Mouse (Mus musculus): Measurements from ENCODE around the gene Anapc2.
"Not testable (repeated sequence)": the region's sequence is repeated elsewhere in the genome, so short reads cannot be mapped to it uniquely, and the experiment has no call there.

Gene Anapc2

GRCm38 (mm10) chr2:25240723-25241437, 31.4 kb upstream of the Anapc2 start:
- DNase-seq (ENCODE audit: low read depth, low spot score): no peak

DNA sequence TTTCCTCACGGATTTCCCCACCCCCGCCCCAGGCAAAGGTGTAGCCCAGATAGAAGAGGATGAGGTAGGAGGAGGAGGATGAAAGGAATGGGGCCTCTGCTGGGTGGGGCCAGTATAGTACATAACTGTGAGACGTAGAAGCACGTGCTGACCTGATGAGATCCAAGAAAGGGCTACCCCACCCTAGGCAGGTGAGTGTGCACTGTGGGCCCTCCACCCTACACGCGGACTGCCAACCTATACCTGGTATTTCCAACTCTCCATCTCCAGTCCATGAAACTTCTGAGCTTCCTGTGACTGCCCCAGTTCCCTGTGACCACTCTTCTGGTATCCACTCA, 30.9 kb upstream of the Anapc2 start:
- no peak for DNase-seq (ENCODE audit: low read depth, low spot score)

GRCm38 (mm10) chr2:25242101-25242506, 30.2 kb upstream of the Anapc2 start, which contains the start of the genes Rnf208 and Cysrt1:
TSS of gene Rnf208 (plus strand) at chr2:25242255.
TSS of gene Cysrt1 (minus strand) at chr2:25242452.
- no peak for DNase-seq (ENCODE audit: low read depth, low spot score)

GRCm38 (mm10) chr2:25243342-25243741, 28.9 kb upstream of the Anapc2 start:
- DNase-seq (ENCODE audit: low read depth, low spot score): no peak

DNA sequence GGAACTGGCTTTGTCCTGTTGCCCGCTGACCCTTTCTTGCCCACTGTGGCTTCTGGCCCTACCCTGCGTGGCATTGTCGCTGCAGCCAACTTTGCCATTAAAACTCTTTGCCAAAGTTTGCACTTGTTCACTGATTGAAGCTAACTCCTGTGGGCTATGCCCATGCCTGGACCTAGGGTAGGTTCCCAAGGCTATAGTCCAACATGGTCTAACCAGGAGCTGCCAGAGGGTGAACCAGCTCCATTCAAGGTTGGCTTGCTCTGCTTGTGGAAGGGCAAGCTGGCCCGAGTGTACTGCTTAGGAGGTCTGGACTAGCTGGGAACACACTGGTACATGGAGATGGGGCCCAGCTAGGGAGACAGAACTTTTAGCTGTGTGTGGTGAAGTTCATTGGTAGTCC, 28.1 kb upstream of the Anapc2 start:
- DNase-seq (ENCODE audit: low read depth, low spot score): no peak

GRCm38 (mm10) chr2:25246183-25247072, 25.9 kb upstream of the Anapc2 start, which contains the start of gene AL732309.1:
TSS of gene AL732309.1 (minus strand) at chr2:25246863.
- DNase-seq (ENCODE audit: low read depth, low spot score): no peak

GRCm38 (mm10) chr2:25252331-25252730, 19.9 kb upstream of the Anapc2 start:
- DNase-seq (ENCODE audit: low read depth, low spot score): peak; percentile 40

GRCm38 (mm10) chr2:25255284-25255779, 16.9 kb upstream of the Anapc2 start, which contains the start of gene Tmem203:
TSS of gene Tmem203 (plus strand) at chr2:25255439.
- peak; percentile 90 for DNase-seq (ENCODE audit: low read depth, low spot score)

GRCm38 (mm10) chr2:25256443-25257109, 15.7 kb upstream of the Anapc2 start:
- peak; percentile 75 for DNase-seq (ENCODE audit: low read depth, low spot score)

DNA sequence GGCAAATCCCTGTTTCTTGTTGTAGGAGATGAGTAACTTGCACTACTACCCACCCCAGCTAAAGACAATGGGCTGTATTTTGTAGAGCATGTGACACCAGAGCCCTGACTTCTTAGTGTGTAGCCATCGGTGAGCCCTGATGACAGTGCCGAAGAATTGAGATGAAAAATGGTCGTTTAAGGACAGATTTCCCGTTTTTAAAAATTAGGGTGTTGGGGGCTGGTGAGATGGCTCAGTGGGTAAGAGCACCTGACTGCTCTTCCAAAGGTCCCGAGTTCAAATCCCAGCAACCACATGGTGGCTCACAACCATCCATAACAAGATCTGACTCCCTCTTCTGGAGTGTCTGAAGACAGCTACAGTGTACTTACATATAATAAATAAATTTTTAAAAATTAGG, 15.0 kb upstream of the Anapc2 start:
- DNase-seq (ENCODE audit: low read depth, low spot score): not testable (repeated sequence)

- no peak for DNase-seq (ENCODE audit: low read depth, low spot score)
These were observed 13.4 kb upstream of the Anapc2 start for GRCm38 (mm10) chr2:25258887-25259286.

DNA sequence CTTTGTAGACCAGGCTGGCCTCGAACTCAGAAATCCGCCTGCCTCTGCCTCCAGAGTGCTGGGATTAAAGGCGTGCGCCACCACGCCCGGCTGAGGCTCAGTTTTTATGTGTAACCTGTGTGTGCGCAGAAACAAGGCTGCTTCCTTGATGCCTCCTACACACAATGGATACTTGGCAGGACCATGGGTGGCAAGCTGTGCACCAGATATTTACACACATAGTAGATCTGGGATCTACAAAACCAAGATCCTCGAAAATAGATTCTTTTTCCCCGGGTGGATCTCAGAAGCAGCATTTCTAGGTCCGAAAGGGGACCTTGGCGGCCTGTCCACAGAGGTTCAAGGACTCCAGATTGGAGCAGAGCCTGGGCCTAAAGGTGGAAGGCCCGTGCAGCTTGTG, 10.4 kb upstream of the Anapc2 start:
- no peak for DNase-seq (ENCODE audit: low read depth, low spot score)

GRCm38 (mm10) chr2:25262291-25262767, 9.9 kb upstream of the Anapc2 start, which contains the start of gene Tprn:
TSS of gene Tprn (plus strand) at chr2:25262618.
- DNase-seq (ENCODE audit: low read depth, low spot score): peak; percentile 98

- DNase-seq (ENCODE audit: low read depth, low spot score): peak; percentile 53
These were observed 9.3 kb upstream of the Anapc2 start for GRCm38 (mm10) chr2:25262795-25263622.

DNA sequence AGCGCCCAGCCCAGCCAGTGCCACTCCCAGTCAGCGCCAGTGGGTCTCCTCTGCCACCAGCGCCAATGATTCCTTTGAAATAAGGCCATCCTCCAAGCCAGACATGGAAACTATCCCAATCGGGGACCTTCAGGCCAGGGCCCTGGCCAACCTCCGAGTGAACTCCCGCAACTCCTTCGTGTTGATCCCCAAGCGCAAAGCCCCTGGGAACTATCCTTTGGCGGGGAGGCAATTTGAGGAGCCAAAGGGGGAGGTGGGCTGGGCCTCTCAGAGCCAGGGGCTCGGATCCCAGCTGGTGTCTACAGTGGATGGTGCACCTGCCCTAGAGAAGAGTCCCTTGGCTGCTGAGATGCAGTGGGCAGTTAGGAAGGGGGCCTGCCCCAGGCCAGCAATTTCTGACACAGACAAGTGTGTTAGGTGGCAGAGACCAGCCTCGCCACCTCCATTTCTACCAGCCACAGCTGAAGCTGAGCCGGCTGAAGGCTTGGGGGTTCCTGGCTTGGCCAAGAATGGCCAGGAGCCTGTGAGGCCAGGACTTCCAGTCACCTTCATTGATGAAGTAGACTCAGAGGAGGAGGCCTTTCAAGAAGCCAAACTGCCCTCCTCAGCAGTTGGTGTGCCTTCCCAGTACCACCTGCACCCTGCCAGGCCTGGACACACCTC, 8.5 kb upstream of the Anapc2 start:
- no peak for DNase-seq (ENCODE audit: low read depth, low spot score)

DNA sequence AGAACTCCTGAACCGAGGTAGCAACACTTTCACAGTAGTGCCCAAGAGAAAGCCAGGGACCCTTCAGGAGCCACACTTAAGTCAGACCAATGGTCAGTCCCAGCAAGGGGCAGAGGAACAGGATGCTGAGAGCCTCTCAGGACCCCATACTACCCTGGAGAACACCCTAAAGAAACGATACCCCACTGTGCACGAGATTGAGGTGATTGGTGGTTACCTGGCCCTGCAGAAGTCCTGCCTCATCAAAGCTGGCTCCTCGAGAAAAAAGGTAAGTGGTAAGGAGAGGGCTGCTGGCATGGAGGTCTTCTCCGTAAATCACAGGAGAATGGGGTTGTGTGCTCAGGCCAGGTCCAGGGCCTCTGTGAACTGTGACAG, 8.0 kb upstream of the Anapc2 start:
- DNase-seq (ENCODE audit: low read depth, low spot score): no peak

- peak; percentile 89 for DNase-seq (ENCODE audit: low read depth, low spot score)
These were observed 7.4 kb upstream of the Anapc2 start for GRCm38 (mm10) chr2:25264851-25265250.

- DNase-seq (ENCODE audit: low read depth, low spot score): no peak
These were observed 6.2 kb upstream of the Anapc2 start for GRCm38 (mm10) chr2:25265897-25266656.

DNA sequence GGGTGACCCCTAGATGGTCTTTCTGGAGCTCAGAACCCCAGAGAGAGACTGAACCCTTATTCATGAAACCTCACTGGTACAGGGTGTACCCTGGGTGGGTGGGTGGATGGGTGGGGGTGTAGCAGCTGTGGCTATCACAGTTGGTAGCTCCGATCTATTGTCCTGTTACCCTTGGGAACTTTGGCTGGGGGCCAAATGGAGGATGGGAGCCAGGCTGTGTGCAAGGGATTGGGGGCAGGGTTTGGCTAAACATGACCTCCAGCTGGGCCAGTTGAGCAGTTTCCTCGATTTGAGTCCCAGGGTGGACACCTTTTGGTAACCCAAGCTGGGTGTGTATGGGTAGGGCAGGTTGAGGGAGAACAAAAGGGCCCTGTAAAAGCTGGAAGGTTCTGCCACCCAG, 5.6 kb upstream of the Anapc2 start:
- DNase-seq (ENCODE audit: low read depth, low spot score): no peak

GRCm38 (mm10) chr2:25267241-25267640, 5.0 kb upstream of the Anapc2 start:
- DNase-seq (ENCODE audit: low read depth, low spot score): no peak
